Mouse (Mus musculus): Measurements from ENCODE around the gene Nr2f6.

Gene Nr2f6

DNA sequence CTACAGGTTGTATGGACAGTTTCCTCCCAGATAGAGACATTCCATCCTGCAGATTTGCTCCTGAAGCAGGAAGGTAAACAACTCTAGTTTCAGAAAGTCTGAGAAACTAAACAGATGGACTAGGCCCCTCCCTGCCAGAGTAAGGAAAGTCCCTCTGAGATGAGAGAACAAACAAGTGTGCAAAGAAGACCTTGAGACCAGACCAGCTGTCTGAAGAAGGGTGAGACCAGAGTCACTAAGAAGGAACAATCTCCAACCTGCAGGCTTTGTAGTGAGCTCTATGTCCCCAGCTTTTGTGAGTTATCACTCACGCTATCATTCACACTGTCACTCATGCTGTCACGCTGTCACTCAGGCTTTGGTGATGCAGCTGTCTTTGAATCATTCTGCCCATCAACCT lies 9.9 kb upstream of the Nr2f6 start:
- no peak for DNase-seq (ENCODE audit: low read depth)

DNA sequence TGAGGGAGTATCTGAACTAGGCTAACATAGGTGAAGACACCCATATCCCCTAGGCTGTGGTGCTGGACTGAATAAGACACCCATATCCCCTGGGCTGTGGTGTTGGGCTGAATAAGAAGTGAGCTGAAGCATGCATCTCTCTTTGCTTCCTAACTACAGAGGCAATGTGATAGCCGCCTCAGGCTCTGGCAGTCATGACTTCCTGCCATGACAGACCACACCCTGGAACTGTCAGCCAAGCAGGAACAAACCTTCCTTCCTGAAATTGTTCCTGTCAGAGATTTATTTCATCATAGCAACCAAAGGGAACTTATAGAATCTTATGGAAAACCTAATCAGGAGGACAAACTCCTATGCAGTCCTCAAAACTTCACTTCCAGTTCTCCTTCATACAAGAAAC lies 6.5 kb upstream of the Nr2f6 start:
- DNase-seq (ENCODE audit: low read depth): peak; percentile 38

DNA sequence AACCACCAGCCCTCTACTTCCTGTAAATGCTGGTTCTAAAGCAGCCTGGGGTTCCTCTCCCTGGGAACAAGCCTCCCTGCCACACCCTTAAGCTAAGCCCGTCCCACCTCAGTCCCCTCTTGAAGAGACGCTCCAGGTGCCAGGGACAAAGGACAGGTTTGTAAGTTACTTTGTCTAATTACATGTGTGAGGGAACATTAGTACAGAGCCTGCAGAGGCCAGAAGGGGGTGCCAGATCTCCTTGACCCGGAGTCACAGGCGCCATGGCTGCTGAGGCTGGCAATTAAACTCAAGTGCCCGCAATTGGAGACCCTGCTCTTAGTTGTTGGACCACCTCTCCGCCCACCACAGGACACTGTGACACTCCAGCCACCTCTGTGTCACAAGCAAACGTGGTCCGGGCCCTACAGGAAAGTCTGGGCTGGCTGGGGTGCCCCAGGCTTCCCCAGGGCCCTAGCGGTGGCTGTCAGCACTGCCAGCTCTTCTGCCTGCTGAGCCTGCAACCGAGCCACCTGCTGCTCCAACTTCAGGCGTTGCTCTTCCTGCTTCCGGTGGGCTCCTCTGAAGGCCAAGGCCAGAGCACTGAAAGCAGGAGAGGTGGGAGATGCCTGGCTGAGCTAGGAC lies 3.6 kb upstream of the Nr2f6 start:
- peak; percentile 71 for DNase-seq (ENCODE audit: low read depth)

DNA sequence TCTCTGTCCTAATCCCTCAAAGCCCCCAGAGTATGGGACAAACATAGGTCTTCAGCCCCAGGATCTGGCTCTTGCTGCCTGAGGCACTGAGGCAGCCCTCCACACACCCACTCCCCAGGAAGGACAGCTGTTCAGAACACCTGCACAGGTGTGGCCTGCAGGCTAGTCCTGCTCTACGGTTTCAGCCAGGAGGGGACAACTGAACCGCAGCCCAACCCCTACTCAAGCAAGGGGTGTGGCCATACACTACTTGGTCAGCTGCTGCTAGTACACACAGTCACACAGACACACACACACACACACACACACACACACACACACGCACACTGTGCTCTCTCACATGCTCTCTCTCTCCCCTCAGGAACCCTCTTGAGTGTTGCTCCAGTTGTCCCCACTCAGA lies 2.1 kb upstream of the Nr2f6 start:
- no peak for DNase-seq (ENCODE audit: low read depth)

DNA sequence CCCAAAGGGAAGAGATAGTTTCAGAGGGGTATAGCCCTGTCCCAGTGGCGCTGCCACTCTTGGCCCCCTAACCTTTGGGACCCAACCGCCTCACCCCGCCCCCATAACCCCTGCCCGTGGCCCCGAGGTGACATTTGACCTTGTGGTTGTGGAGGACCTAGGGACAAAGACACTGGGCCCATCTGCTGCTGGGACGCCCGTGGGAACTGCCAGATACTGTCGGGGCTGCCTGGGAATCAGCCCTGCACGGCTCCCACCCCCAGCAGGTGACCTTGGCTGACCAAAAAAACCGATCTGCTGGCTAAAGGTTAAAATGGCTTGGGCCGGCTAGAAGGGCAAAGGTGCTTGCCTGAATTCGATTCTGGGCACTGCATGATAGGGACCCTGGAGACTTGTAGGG lies 1.6 kb upstream of the Nr2f6 start:
- no peak for DNase-seq (ENCODE audit: low read depth)

DNA sequence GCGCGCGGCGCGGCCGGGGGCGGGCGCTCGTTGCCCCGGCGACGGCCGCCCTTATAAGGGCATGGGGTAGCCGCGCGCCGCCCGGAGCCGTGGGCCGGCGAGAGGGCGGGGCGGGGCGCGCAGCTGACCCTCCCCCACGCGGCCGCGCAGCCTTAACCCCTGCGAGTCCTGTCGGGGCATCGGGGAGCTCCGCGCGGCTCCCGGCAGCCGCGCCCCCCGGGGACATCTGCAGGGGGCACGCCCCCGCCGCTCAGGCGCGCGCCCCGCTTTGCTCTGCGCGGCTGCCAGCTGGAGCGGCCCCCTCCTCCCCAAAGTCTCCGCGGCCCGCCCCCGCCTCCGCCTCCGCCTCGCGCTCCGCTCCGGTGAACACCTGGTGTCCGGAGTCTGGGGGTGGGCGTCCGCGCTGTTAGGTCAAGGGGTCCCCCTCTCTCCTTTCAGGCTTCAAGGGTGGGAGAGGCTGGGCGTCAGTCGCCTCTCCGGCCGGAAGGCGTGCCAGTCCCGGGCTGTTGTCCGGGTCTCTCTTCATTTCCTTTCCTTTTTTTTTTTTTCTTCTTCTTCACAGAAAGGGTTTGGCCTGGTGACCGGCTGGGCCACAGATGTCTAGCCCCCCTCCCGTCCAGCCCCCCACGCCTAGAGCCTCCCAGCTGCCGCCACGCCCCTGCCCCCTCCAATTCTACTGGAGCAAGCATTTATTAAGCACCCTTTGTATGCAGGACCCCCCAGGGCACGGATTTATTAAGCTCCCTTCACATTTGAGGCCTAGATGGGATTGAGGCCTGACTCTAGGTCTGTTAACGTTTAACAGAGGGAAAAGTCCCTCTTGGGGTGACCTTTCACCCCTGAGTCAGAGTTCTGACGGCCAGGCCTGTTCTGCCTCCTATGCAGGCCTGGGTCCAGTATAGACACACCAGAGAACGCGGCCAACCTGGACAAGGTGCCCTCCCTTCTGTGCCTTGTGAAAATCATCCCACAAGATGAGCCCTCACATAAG lies 506 bp upstream of the Nr2f6 start:
- DNase-seq (ENCODE audit: low read depth): peak; percentile 78

DNA sequence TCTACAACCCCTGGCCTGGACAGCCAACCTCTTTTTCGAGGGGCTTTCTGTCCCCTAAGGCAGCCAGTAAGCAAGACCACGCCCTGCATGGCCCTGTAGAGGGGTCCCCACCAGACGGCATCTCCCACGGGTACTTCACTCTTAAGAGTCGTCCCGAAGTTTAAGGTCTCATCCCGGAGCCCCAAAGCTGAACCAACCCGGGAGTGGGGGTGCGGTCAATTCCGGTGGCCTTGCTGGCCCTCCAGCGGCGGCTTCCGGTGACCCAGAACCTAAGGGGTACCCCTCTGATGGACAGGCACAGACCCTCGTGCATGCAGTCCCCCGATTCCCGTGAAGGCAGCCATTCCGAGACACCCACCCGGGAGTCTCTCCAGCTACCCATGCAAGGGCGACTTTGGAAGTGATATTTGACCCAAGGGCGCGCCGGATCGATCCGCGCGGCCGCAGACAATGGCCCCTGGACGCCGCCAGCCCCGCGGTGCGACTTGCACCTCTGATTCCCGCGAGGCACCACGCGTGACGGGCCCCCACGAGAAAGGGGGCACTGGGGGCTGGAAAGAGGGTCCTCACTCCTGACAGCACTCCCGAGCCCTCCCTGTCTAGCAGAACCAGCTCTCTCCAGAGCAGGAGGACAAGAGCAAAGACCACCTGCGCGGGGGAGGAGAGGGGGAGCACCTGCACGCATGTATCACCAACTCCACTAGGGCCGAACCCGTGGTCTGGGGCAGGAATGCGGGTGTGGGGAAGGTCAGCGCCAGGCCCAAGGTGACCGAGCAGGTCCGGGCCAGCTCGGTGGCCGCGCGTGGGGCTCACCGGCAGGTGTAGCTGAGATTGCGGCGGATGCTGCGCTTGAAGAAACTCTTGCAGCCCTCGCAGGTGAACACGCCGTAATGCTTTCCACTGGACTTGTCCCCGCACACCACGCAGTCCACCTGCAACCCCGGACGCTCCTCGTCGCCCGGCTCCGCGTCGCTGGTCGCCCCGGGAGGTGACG lies 1.3 kb downstream of the Nr2f6 start:
- no peak for DNase-seq (ENCODE audit: low read depth)

DNA sequence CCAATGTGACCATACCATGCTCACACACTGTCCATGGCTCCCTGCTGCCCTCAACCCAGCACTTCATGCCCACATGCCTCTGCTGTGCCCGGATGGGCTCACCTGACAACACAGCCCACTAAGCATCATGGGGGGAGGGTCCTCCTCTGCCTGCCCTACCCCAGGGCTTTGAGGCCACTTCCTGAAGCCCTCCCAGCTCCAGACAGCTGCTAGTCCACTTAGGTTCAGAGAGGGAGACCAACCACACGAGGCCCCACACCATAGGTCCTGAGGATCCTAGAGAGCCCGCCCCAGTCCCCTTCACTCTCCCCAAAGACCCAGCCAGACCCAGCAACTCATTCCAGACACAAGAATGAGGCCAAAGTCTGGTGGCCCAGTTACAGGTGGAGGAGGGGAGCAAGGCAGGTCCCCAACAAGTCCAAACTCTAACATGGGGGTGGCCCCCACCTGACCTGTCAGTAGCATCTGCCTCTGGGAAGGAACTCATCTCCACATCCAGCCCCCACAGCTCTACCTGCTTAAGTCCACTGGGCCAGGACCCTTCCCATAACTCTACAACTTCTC lies 2.2 kb downstream of the Nr2f6 start:
- DNase-seq (ENCODE audit: low read depth): no peak

DNA sequence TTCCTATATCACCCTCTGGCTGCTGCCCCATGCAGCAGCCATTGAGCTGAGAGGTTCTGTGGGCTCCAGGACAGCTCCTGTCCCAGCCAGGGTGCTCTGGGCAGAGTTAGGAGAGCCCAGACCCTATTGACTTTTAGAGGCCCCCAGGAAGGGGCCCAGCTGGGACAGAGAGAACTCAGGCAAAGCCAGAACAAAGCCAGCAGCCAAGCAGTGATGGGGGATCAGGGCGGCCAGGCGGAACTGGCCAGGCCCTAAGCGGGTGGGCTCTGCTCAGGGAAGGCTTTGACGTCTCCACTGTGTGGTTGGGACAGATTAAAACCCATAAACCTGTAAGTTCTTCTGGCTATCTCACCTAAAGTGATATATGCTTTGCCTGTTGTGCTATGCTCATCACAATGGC lies 2.8 kb downstream of the Nr2f6 start:
- no peak for DNase-seq (ENCODE audit: low read depth)

DNA sequence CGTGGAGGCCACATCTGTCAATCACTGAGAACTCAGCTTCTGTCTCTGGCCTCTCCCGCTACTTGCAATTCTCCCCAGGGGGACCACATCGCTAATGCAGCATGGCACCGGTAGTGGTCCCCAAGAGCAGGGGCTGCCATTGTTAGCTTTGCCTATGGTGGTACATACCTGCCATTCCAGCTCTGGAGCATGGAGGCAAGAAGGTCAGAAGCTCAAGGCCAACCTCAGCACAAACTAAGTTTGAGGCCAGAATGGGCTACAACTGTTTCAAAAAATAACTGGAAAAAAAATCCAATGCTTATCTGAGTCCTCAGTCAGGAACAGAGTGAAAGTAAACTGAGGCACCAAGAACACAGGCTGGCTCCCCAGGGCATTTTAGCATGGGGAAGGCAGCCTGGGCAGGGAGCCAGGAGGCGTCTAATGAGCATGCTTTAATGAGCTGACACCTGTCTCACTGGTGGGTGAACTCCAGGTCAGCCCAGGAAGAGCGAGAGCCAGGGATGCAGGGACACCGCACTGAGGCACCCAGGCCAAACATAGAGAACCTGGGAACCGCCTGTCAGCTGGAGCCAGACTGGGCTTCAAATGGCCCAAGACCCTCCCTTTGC lies 5.2 kb downstream of the Nr2f6 start:
- DNase-seq (ENCODE audit: low read depth): no peak

DNA sequence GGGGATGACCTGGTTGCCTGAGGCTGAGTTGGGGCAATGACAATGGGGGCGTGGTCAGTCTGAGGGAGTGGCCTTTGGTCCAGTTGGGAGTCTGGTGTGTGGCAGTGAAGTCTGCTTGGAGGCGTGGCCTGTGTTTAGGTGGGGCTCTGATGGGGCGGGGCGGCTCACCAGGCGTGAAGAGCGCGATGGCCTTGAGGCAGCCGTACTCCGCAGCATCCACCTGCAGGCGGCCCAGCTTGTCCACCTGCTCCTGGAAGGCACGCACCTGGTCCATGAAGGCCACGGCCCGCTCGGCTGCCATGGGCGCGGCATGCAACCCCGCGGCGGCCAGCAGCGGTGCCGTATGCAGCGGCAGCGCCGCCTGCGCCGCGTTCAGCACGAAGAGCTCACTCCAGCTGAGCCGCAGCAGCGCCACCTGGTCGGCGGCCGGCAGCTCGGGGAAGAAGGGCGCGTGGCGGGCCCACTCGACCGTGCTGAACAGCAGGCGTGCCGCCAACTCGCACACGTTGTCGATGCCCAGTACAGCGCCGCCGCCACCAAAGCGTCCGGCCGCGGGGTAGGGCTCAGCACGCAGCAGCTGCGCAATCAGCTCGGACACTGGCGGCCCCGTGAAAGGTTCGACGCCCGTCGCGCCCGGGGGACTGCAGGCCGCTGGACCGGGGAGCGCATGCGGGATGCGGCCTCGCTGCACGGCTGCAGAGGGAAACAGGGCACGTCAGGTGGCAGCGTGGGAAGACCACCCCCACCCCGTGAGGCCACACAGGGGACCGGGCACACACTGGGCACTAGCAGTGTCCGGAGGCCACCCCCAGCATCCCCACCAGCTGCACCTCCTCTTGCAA lies 6.0 kb downstream of the Nr2f6 start:
- DNase-seq (ENCODE audit: low read depth): no peak

DNA sequence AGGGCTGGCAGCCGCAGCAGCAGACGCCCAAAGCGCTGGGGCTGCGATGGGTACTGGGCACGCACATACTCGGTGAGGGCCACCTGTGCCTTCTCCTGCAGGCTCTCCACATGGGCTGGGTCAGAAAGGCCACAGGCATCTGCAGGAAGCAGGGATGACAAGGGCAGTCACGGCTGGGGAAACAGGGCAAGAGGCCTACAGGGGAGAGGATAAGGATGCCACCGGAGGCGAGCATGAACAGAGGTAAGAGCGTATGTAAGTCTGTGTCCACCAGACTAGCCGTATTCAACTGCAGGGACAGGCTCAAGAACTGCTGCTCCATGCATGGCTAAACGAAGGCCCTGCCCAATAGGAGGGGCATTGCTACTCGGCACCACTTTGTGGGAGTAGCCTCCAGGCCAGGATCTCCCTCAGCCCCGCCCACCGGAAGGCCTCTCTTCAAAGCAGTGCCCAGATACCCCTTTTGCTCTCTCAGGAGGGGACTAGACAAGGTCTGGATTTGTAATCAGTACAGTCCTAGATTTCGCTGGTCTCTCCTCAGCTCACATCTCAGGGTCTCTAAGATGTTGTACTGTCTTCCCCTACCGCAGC lies 7.0 kb downstream of the Nr2f6 start:
- no peak for DNase-seq (ENCODE audit: low read depth)

DNA sequence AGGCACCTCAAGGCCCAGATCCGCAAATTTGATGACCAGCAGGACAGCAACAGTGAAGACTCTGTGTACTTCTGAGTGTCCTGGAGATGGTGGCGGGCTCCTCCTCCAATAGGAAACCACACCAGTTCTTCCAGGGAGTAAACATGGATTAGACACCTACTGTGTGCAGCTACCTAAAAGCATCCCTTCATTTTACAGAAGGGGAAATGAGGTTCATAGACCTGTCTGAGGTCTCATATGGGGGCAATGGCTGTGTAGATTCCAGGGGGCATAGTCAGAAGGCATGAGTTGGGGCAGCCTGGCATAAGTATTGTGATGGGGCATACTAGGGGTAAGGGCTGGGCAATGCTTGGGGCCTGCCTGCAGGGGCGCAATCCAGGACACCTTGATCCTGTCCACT lies 8.8 kb downstream of the Nr2f6 start:
- no peak for DNase-seq (ENCODE audit: low read depth)

DNA sequence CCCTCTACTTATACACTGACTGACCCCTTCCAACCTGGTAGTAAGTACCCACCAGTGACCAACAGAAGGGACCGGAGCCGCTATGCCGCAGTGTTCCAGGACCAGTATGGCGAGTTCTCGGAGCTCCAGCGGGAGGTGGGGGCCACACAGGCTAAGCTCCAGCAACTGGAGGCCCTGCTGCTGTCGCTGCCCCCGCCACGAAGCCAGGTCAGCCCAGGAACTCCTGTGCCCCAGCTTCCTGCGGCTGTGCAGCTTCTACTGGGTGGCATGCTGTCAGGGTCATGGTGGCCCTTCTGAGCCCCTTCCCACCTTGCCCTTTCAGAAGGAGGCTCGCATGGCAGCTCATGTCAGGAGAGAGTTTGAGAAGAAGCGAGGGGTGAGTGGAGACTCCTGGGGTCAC lies 9.3 kb downstream of the Nr2f6 start:
- DNase-seq (ENCODE audit: low read depth): no peak

DNA sequence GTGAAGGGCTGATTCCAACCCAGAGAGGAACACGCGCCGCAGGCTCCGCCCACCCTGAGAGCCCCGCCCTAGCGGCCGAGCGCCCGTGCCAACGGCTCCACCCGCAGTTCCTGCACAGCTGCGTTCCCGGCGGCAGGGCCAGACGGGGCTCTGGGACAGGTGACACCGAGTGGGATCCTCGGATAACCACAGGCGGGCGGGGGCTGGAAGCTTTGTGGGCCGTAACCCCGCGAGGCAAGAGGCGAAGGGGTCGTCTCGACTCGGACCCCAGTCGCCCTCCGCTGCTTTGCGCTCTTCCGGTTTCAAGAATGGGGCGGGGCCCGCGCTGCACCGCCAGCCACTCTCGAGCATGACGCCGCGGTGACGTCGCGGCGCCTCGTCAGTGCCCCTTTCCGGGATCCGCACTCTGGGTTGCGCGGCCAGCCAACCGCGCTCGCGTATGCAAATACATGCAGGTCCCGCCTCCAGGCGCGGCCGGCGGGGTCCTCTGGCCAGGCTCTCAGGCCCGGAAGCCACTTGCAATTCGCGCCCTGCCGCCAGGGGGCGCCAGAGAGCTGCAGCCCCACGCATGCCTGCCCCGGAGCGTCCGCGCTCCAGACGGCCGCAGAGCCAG lies 10.4 kb downstream of the Nr2f6 start, which contains the start of gene Ocel1:
Gene Ocel1 (plus strand): TSS at position 63 of the 613 bp plus-strand sequence.
- peak; percentile 99 for DNase-seq (ENCODE audit: low read depth)

DNA sequence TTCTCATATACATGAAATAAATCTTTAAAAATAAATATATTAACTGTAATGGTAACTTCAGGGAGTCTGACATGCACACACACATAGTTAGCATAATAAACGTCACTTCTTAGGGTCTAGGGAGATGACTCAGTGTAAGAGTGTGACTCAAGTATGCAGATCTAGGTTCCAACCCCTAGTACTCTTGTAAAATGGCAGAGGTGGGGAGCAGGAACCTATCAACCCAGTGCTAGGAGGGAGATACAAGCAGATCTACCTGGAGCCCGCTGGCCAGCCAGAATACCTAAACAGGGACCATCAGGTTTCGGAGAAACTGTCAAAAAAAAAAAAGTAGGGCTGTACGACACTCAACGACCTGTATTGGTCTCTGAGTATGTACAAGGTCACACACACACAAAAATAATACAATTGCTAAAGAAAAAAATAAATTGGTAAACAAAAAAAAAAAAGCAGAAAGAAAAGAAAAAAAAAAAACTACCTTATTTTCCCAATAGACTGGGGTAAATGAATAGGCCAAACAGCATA lies 11.0 kb downstream of the Nr2f6 start:
- peak; percentile 83 for DNase-seq (ENCODE audit: low read depth)

DNA sequence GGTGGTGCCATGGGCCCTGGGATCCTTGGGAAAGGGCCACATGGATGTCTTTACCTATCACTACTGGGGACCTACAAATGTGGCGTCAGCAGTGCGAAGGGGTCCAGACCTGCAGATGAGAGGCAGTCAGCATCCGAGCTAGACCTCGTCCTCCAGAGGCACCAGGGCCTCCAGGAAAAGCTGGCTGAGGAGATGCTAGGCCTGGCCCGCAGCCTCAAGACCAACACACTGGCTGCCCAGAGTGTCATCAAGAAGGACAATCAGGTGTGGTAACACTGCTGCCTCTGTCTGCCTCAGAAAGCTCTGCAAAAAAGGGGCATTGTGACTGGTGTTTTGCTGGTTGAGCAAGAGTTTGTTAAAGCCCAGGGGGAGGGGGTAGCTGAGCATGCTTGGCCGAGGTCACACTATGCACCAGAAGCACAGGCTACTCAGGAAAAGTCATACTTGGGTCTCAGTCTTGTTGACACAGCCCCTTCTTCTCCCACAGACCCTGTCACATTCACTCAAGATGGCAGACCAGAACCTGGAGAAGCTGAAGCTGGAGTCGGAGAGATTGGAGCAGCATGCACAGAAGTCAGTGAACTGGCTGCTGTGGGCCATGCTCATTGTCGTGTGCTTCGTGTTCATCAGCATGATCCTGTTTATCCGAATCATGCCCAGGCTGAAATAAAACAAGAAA lies 12.6 kb downstream of the Nr2f6 start:
- DNase-seq (ENCODE audit: low read depth): no peak

DNA sequence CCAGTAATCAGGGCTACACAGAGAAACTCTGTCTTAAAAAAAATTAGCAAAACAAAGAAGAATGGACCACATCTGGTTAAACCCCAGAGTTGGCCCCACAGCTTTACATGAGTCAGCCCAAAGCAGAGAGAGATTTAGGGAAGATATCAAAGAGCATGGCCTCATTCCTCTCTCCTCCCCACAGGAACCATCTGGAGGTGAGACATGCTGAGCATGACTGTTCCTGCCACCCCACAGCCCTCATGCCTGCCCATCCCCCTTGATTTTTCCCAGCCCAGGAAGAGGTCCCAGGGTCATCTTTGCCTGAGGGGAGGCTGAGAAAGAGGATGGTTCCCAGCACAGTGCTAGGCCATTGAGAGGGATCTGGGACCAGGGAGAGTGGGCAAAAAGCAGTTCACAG lies 13.4 kb downstream of the Nr2f6 start:
- peak; percentile 71 for DNase-seq (ENCODE audit: low read depth)

Measured in 416B (cell line).